Mouse (Mus musculus): ENCODE results near the gene Tpst1.

Tpst1 gene

GRCm38 (mm10) chr5:130145961-130146360 lies 72.8 kb downstream of the Tpst1 start:
- no peak for DNase-seq

GRCm38 (mm10) chr5:130149726-130150310 lies 76.7 kb downstream of the Tpst1 start:
- DNase-seq = no peak

- no peak for DNase-seq
Measured at GRCm38 (mm10) chr5:130154286-130154685, 81.2 kb downstream of the Tpst1 start.

DNA sequence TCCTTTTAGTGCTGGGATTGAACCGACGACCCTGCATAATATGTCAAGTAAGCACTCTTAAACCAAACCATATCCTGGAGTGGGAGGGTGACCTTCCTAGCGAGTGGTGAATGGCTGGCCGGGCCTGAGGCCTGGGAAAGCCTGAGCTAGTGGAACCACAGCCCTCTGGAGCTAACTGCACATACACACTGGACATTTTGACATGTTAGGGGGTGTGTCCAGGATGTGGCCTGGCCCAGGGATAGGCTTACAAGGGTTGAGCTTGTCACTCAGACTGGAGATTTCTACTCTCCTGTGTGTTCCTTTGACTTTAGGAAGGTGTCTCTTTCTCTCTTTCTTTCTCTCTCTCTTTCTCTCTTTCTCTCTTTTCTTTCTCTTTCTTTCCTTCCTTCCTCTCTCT lies 85.4 kb downstream of the Tpst1 start:
- DNase-seq = no peak

DNA sequence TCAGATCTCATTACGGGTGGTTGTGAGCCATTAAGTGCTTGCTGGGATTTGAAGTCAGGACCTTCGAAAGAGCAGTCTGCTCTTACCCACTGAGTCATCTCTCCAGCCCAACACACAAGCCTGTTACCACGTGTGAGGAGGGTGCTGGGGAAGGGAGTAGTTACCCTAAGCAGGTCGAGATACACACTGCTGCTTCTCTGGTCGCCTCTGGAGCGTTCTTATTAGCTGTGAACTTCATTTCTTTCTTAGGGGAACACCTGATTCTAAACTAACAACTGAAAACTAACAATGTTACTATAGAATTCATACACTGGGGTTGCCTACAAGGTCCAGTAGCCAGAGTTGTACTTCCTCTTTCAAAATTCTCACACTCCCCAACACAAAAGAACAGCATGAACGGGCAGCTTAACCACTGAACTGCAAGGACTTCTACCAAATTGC lies 86.7 kb downstream of the Tpst1 start:
- DNase-seq = no peak

GRCm38 (mm10) chr5:130163670-130164069 lies 90.5 kb downstream of the Tpst1 start:
- DNase-seq = peak; percentile 71

GRCm38 (mm10) chr5:130165213-130165612 lies 92.1 kb downstream of the Tpst1 start:
- DNase-seq = no peak

GRCm38 (mm10) chr5:130169109-130169508 lies 96.0 kb downstream of the Tpst1 start:
- DNase-seq = no peak

- no peak for DNase-seq
Measured at GRCm38 (mm10) chr5:130170666-130171422, 97.7 kb downstream of the Tpst1 start.

DNA sequence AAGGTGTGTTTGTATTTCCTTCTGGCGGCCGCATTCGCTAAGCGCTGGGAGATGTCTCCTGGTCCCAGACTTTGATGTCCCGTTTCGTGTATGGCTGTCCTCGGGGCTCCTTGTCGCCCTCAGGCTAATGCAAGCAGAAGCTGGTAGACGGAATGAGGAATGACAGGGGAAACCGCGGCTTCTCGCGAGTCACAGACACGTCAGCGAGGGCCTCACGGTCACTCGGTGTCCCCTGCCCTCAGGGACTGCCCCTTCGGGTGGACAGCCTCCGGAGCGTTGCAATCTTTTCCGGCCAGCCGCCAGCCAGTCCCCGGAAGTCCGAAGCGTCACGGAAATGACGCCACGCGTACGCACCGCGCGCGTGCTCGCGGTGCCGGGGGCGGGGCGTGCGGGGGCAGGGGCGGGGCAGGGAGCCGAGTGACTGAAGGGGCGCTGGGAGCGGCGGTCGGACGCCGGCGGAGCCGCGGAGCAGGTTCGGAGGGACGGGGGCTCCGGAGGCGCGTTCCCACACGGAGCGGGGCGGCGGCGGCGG lies 98.4 kb downstream of the Tpst1 start, which contains the start of gene Rabgef1:
Gene Rabgef1 (plus strand): TSS at position 376 of the 532 bp plus-strand sequence.
- peak; percentile 91 for DNase-seq

GRCm38 (mm10) chr5:130171956-130172601 lies 99.0 kb downstream of the Tpst1 start:
- no peak for DNase-seq

DNA sequence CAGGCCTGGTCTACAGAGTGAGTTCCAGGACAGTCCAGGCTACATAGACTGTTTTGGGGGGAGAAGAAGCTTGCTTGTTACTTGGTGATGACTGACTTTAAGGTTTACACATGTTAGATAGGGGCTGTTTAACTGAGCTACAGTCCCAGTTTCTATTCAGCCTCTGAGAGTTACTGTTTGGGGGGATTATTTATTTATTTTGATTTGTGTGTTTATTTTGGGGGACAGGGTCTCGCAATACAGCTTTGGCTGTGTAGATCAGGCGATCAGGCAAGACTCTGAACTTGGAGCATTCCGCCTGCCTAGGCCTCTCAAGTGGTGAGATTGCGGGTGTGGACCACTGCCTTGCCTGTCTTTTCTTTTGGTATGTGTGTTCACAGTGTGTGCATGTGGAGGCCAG lies 99.9 kb downstream of the Tpst1 start:
- no peak for DNase-seq

GRCm38 (mm10) chr5:130177871-130178270 lies 104.7 kb downstream of the Tpst1 start:
- no peak for DNase-seq

DNA sequence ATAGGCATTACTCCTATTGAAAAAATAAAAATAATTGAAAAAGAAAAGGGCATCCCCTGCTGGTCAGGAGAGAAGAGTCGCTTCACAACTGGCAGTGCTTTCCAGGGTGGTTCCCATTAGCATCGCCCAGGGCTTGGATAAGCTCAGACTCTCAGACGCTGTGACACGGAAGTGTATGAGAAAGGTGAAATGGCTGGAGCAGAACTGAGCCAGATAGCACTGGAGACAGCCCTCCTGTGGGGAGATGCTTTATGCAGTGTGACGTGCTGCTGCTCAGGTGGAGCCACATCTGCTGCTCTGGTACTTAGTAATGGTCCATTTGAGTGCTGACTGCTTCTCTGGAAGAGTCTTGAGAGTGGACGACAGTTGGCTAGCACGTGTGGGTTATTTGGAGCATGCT lies 107.2 kb downstream of the Tpst1 start:
- DNase-seq = no peak

DNA sequence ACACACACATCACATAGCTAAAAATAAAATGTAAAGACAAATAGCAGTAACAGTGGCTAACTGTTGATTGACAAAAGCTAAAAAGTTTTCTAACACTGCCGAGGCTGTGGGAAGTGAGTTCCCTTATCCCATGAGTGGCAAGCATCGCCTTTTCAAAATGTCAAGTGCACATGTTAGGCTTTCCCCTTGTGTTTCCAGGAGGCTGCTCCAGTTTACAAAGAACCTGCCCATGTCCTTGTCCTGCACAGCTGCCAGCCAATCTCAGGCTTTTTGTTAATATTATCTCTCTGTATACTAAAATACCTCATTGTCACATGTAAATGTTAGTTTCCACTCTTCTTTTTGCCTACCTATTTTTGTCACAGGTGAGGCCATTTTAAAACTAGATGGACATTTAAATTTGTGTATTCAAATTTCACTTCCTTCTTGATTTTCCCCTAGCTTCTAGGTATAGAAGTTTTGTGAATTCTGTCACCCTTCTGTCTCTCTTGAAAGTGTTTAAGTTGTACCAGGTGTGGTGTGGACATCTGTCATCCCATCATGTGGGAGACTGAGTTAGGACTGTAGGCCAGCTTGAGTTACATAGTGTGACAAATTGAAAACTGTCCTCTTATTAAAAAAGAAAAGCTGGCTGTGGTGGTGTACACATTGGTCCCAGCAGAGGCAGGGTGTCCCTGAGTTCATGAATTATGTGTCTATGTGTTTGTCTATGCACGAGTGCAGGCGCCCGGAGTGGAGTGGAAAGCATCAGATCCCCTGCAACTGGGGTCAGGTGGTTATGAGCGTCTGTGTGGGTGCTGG lies 108.8 kb downstream of the Tpst1 start:
- DNase-seq = no peak

DNA sequence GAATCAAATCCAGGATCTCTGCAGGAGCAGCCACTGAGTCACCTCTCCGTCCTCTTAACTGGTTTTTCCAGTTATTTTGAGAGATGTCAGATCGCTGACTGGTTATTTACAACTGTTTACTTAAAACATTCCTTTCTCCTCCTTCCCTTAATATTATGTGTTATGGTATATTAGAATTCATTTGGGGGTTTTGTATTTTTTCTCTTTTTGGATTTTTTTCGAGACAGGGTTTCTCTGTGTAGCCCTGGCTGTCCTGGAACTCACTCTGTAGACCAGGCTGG lies 109.4 kb downstream of the Tpst1 start:
- DNase-seq = no peak

- no peak for DNase-seq
Measured at GRCm38 (mm10) chr5:130184193-130184856, 111.2 kb downstream of the Tpst1 start.

DNA sequence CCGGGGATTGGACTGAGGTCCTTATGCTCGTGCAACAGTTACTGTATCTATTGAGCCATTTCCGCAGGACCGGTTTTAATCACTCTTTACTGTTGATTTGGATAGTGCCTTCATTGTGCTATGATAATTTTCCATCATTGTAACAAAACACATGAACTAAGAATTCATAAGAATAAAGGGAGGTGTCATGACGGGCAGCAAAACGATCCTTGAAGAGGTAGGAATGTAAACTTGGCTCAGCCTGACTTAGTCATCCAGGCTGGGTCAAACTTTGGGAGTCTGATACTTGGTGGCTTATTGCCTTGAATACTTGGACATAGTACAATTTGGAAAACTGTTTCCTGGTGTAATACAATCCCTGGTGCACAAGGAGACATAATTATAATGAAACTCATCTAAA lies 112.2 kb downstream of the Tpst1 start:
- DNase-seq = no peak

Data from cerebellum, adult 11 months (tissue).